Mouse (Mus musculus) bone marrow macrophage, adult 2 months (primary cell): ENCODE measurements around the gene Echdc2.

Experiments used
- CTCF ChIP-seq: IDR thresholded peaks from 2 replicates; pipeline ENCODE4 v1.5.1; 2012; ENCODE audit warnings: low read depth, mild to moderate bottlenecking, low read length, moderate library complexity
- POLR2A ChIP-seq: IDR thresholded peaks from 2 replicates; pipeline ENCODE4 v1.6.1; 2012; ENCODE audit warnings: mild to moderate bottlenecking, low read depth, low read length, borderline replicate concordance

- TF ChIP-seq CTCF (no peak), POLR2A (no peak)
Observed at GRCm38 (mm10) chr4:108116466-108116865, 48.8 kb upstream of the Echdc2 start.
